Mouse (Mus musculus) heart, adult 2 months (tissue): ENCODE data around the gene Rcn1.

Source experiments
- CTCF ChIP-seq: fragments of 200-600 bp; IDR thresholded peaks from 2 replicates; pipeline ENCODE4 v1.8.1; 2022; ENCODE audit warnings: antibody characterized with exemption, mild to moderate bottlenecking, moderate library complexity
- POLR2A ChIP-seq: fragments of 200-500 bp; IDR thresholded peaks from 2 replicates; pipeline ENCODE4 v1.6.1; 2011; ENCODE audit warnings: mild to moderate bottlenecking, low read depth, low read length, control low read depth; ENCODE audit not compliant: insufficient read depth

DNA sequence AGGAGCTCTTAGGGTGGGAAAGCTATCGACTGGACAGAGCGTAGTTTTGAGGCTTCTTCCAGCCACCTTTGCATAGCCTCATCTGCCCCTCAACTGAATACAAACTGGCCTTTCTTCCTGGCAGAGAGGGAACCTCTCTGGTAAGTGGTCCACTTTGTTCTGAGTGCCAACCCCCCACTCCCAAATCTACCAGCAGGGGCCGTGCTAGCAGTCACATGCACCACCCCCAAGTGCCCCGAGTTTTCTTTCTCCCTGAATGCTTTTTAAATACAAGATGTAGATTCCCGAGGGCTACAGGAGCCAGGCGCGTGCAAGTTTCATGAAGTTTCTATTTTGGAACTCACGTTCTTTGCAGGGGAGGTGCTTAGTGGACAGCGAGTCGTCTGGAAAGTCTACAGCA, 33.8 kb upstream of the Rcn1 start:
- TF ChIP-seq CTCF = no peak
- TF ChIP-seq POLR2A = no peak
